Mouse (Mus musculus): ENCODE data around the gene Man1c1. TPM values are rescaled to one million over a fixed set of nuclear protein-coding genes. Genes with fewer than 3 reads are reported as not detected.

Man1c1 gene
- total RNA-seq, 1 experiment from 2014 or later: 2.0 TPM

- ATAC-seq (ENCODE audit: extremely low read depth, insufficient number of reproducible peaks, low FRiP score, poor library complexity, severe bottlenecking): no peak
Observed at GRCm38 (mm10) chr4:134535787-134536151, 168.3 kb downstream of the Man1c1 start.

- peak; percentile 93 for ATAC-seq (ENCODE audit: extremely low read depth, insufficient number of reproducible peaks, low FRiP score, poor library complexity, severe bottlenecking)
Observed at GRCm38 (mm10) chr4:134534932-134535786, 168.9 kb downstream of the Man1c1 start, which contains the start of gene Mtfr1l. TSS of gene Mtfr1l (minus strand) at chr4:134535387.

GRCm38 (mm10) chr4:134534124-134534886 lies 169.8 kb downstream of the Man1c1 start:
- peak; percentile 35; the same call in 1 of the 2 replicates for ATAC-seq (ENCODE audit: extremely low read depth, insufficient number of reproducible peaks, low FRiP score, poor library complexity, severe bottlenecking)

- no peak for ATAC-seq (ENCODE audit: extremely low read depth, insufficient number of reproducible peaks, low FRiP score, poor library complexity, severe bottlenecking)
Observed at GRCm38 (mm10) chr4:134533421-134533820, 170.7 kb downstream of the Man1c1 start.

- no peak for ATAC-seq (ENCODE audit: extremely low read depth, insufficient number of reproducible peaks, low FRiP score, poor library complexity, severe bottlenecking)
Observed at GRCm38 (mm10) chr4:134532928-134533327, 171.2 kb downstream of the Man1c1 start.

GRCm38 (mm10) chr4:134526220-134526619 lies 177.9 kb downstream of the Man1c1 start:
- ATAC-seq (ENCODE audit: extremely low read depth, insufficient number of reproducible peaks, low FRiP score, poor library complexity, severe bottlenecking): no peak

- no peak for ATAC-seq (ENCODE audit: extremely low read depth, insufficient number of reproducible peaks, low FRiP score, poor library complexity, severe bottlenecking)
Observed at GRCm38 (mm10) chr4:134525806-134526205, 178.3 kb downstream of the Man1c1 start.

- no peak for ATAC-seq (ENCODE audit: extremely low read depth, insufficient number of reproducible peaks, low FRiP score, poor library complexity, severe bottlenecking)
Observed at GRCm38 (mm10) chr4:134523447-134523846, 180.6 kb downstream of the Man1c1 start.

- ATAC-seq (ENCODE audit: extremely low read depth, insufficient number of reproducible peaks, low FRiP score, poor library complexity, severe bottlenecking): no peak
Observed at GRCm38 (mm10) chr4:134519281-134519680, 184.8 kb downstream of the Man1c1 start.

GRCm38 (mm10) chr4:134518541-134518940 lies 185.5 kb downstream of the Man1c1 start:
- ATAC-seq (ENCODE audit: extremely low read depth, insufficient number of reproducible peaks, low FRiP score, poor library complexity, severe bottlenecking): no peak

GRCm38 (mm10) chr4:134517719-134518118 lies 186.4 kb downstream of the Man1c1 start:
- no peak for ATAC-seq (ENCODE audit: extremely low read depth, insufficient number of reproducible peaks, low FRiP score, poor library complexity, severe bottlenecking)

GRCm38 (mm10) chr4:134516981-134517380 lies 187.1 kb downstream of the Man1c1 start:
- no peak for ATAC-seq (ENCODE audit: extremely low read depth, insufficient number of reproducible peaks, low FRiP score, poor library complexity, severe bottlenecking)

GRCm38 (mm10) chr4:134515614-134516013 lies 188.5 kb downstream of the Man1c1 start:
- ATAC-seq (ENCODE audit: extremely low read depth, insufficient number of reproducible peaks, low FRiP score, poor library complexity, severe bottlenecking): no peak

- no peak for ATAC-seq (ENCODE audit: extremely low read depth, insufficient number of reproducible peaks, low FRiP score, poor library complexity, severe bottlenecking)
Observed at GRCm38 (mm10) chr4:134514309-134514930, 189.7 kb downstream of the Man1c1 start.

GRCm38 (mm10) chr4:134512798-134513197 lies 191.3 kb downstream of the Man1c1 start:
- no peak for ATAC-seq (ENCODE audit: extremely low read depth, insufficient number of reproducible peaks, low FRiP score, poor library complexity, severe bottlenecking)

GRCm38 (mm10) chr4:134511730-134512129 lies 192.4 kb downstream of the Man1c1 start:
- ATAC-seq (ENCODE audit: extremely low read depth, insufficient number of reproducible peaks, low FRiP score, poor library complexity, severe bottlenecking): no peak

All from neutrophil, adult 5-6 weeks (primary cell).